Mouse (Mus musculus) liver, embryonic 14.5 days (tissue): ENCODE results near the gene Alpk3. TPM values are rescaled to one million over a fixed set of nuclear protein-coding genes. Genes with fewer than 3 reads are reported as not detected.

Experiments used
- ATAC-seq: fragments of 200-750 bp; cut with Nextera tagmentation; 2 replicates; pipeline ENCODE4 v1.8.0; 2017; ENCODE audit warnings: moderate number of reproducible peaks, mild to moderate bottlenecking, moderate library complexity; ENCODE audit not compliant: insufficient read depth
- DNase-seq, 3 experiments: peaks; one replicate each; pipeline ENCODE4 v3.0.0-alpha.2; 2012 to 2013; ENCODE audit warnings: low read depth in 3 of 3, low spot score in 3 of 3
- H3K27ac ChIP-seq: fragments of 300-500 bp; sonication (generic); 2 replicates; pipeline ENCODE4 v1.5.1; 2014; ENCODE audit warnings: moderate library complexity, mild to moderate bottlenecking, control low read depth, inconsistent platforms
- H3K27me3 ChIP-seq: fragments of 300-500 bp; sonication (generic); 2 replicates; pipeline ENCODE4 v1.6.1; 2014; ENCODE audit warnings: mild to moderate bottlenecking, low read length, moderate library complexity; ENCODE audit not compliant: control insufficient read depth, insufficient read depth
- H3K36me3 ChIP-seq: fragments of 300-500 bp; sonication (generic); replicated peaks from 2 replicates; pipeline ENCODE4 v1.6.1; 2014; ENCODE audit warnings: low read depth; ENCODE audit not compliant: control insufficient read depth, insufficient read depth
- H3K4me1 ChIP-seq, 2 experiments: fragments of 200-500 bp in 1 of 2; fragments of 300-500 bp in 1 of 2; sonication (generic) in 1 of 2; replicated peaks; 2 replicates each; pipeline ENCODE4 v1.6.1; 2012 to 2014; ENCODE audit warnings: antibody characterized with exemption in 1 of 2, inconsistent platforms in 1 of 2, low read length in 1 of 2; ENCODE audit not compliant: control insufficient read depth in 2 of 2, insufficient read depth in 2 of 2
- H3K4me2 ChIP-seq: fragments of 300-500 bp; sonication (generic); 2 replicates; pipeline ENCODE4 v1.6.1; 2014; ENCODE audit warnings: low read depth, mild to moderate bottlenecking, control low read depth, moderate library complexity
- H3K4me3 ChIP-seq, 2 experiments: fragments of 200-500 bp in 1 of 2; fragments of 300-500 bp in 1 of 2; sonication (generic) in 1 of 2; 2 replicates each; pipeline ENCODE4 v1.5.1; 2012 to 2014; ENCODE audit warnings: low read depth in 2 of 2, low read length in 2 of 2, mild to moderate bottlenecking in 2 of 2, control low read depth in 1 of 2, inconsistent platforms in 1 of 2, moderate library complexity in 1 of 2; ENCODE audit not compliant: insufficient read depth in 1 of 2
- H3K9ac ChIP-seq: fragments of 300-500 bp; sonication (generic); replicated peaks from 2 replicates; pipeline ENCODE4 v1.6.1; 2014; ENCODE audit warnings: mild to moderate bottlenecking, control low read depth, moderate library complexity
- H3K9me3 ChIP-seq: fragments of 300-500 bp; sonication (generic); 2 replicates; pipeline ENCODE4 v1.6.1; 2016; ENCODE audit warnings: low read length, mixed read lengths; ENCODE audit not compliant: control insufficient read depth
- CTCF ChIP-seq: IDR thresholded peaks from 2 replicates; pipeline ENCODE4 v1.5.1; 2016; ENCODE audit warnings: antibody characterized with exemption, low read depth, control low read depth
- EP300 ChIP-seq: IDR thresholded peaks from 2 replicates; pipeline ENCODE4 v1.6.1; 2016; ENCODE audit warnings: antibody characterized with exemption, low read depth
- WGBS: fragments of 180-500 bp; shearing (Covaris S2); extraction: QIAGEN DNeasy Blood & Tissue Kit; methylation state at CpG from one replicate; pipeline ENCODE4 v1.1.7; 2014; ENCODE audit not compliant: insufficient replicate concordance; 5-methylcytosine and 5-hydroxymethylcytosine counted together
- polyA plus RNA-seq, 2 experiments: library from polyadenylated mRNA; depleted of rRNA in 1 of 2; stranded (reverse) in 1 of 2; unstranded in 1 of 2; fragments of >200 nt; fragmentation: Nextera tagmentation in 1 of 2; extraction: Ambion mirVana in 1 of 2; gene quantifications; 2 replicates each; pipeline versions ENCODE4 v1.2.1 to v1.2.3; 2012 to 2014

Gene Alpk3
- polyA plus RNA-seq, 2 experiments, result 0.03 to 0.04 TPM

GRCm38 (mm10) chr7:81132851-81133279 is 75.5 kb downstream of the Alpk3 start:
- H3K9me3 ChIP-seq, result no peaks in the 10 kb centered on the region
- no peak overlapping the region for H3K27ac ChIP-seq
- ATAC-seq (no peak), DNase-seq (no peak)
- H3K36me3 ChIP-seq, result no peaks in the 10 kb centered on the region
- H3K4me2 ChIP-seq, result no peak overlapping the region
- H3K4me3 ChIP-seq, result no peak overlapping the region
- peaks cover 0 to 5% of the 10 kb centered on the region in 2 experiments; a peak in 2 of 4 replicates for H3K4me1 ChIP-seq
- no peak overlapping the region for H3K9ac ChIP-seq
- WGBS, result 31% methylated on average over 2 of the region's 2 CpGs
- no peak for TF ChIP-seq EP300
- TF ChIP-seq CTCF, result no peak
- no peaks in the 10 kb centered on the region for H3K27me3 ChIP-seq

DNA sequence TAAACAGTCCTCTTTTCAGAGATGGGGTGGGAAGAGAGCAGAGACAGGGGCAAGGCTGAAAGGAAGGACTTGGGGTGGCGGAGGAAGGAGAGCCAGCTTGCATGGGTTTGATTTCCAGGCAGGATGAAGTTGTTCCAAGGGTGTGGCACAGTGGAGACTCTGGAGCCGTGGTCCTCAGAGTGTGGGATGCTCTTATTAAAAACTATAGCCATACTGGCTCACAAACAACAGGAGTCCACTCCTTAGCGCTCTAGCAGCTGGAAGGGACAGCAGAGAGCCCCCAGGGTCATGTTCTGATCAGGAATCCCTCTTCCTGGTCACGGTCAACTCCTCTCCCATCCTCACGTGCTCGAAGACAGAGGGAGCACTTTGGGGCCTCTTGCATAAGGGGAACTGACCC is 76.0 kb downstream of the Alpk3 start:
- no peak for TF ChIP-seq CTCF
- no peak for TF ChIP-seq EP300
- Histone ChIP-seq H3K36me3 (no peaks in the 10 kb centered on the region), H3K9me3 (no peaks in the 10 kb centered on the region), H3K4me3 (no peak overlapping the region), H3K4me2 (no peak overlapping the region), H3K4me1 (peaks cover 0 to 5% of the 10 kb centered on the region in 2 experiments; a peak in 2 of 4 replicates), H3K27me3 (no peaks in the 10 kb centered on the region), H3K27ac (no peak overlapping the region), H3K9ac (no peak overlapping the region)
- ATAC-seq, result no peak
- no peak for DNase-seq
- 63% methylated on average over 6 of the region's 6 CpGs for WGBS

DNA sequence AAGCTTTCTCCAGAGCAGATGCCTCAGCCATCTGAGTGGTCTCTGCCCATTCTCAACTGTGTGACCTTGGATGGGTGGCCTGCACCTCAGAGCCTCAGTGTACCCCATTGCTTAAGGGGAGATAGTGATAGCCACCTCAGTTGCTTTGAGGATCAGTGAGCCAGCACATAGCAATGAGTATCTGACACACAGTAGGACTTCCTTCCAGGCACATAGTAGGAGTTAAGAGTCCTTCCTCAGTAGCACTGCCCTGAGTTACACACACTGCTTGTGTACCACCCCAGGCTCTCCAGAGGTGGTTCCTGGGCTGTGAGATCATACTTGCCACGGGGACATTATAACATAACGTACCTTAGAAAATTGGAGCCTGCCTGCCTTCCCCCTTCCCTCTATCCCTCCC is 76.5 kb downstream of the Alpk3 start:
- Histone ChIP-seq H3K9ac (no peak overlapping the region), H3K9me3 (no peaks in the 10 kb centered on the region), H3K36me3 (no peaks in the 10 kb centered on the region), H3K27me3 (no peaks in the 10 kb centered on the region), H3K4me3 (no peak overlapping the region), H3K27ac (no peak overlapping the region), H3K4me2 (no peak overlapping the region), H3K4me1 (peaks cover 0 to 5% of the 10 kb centered on the region in 2 experiments; a peak in 2 of 4 replicates)
- ATAC-seq, result no peak
- no peak for DNase-seq
- 67% methylated on average over 2 of the region's 2 CpGs for WGBS
- no peak for TF ChIP-seq EP300
- TF ChIP-seq CTCF, result no peak

- H3K27ac ChIP-seq, result no peak overlapping the region
Observed at GRCm38 (mm10) chr7:81134614-81135067, 77.2 kb downstream of the Alpk3 start.

DNA sequence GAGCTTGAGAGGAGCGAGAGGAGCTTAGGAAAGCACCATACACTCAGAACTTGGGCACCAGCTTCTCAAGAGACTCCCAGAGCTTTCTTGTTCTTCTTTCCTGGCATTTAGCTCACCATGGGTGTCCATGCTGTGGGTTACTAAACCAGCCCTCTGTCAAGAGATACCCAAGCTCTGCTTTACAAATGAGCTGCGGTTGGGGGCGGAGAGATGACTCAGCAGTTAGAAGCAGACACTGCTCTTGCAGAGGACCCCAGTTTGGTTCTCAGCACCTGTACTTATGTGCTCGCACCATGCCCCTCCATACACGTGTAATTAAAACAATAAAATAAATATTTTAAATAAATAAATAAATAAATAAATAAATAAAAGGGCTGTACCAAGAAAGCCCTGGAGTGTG is 79.9 kb downstream of the Alpk3 start:
- 62% methylated on average over 5 of the region's 5 CpGs for WGBS
- H3K9me3 ChIP-seq, result no peaks in the 10 kb centered on the region
- no peak for DNase-seq

More at GRCm38 (mm10) chr7:81134614-81135067, 77.2 kb downstream of the Alpk3 start:
- DNase-seq, result no peak
- H3K4me2 ChIP-seq, result peak overlapping the region; percentile 9; the same call in 1 of the 2 replicates
- no peaks in the 10 kb centered on the region for H3K36me3 ChIP-seq
- no peak for TF ChIP-seq CTCF
- TF ChIP-seq EP300, result no peak
- no peaks in the 10 kb centered on the region for H3K9me3 ChIP-seq
- WGBS, result 15% methylated on average over 9 of the region's 9 CpGs
- ATAC-seq, result peak; percentile 50; the same call in 1 of the 2 replicates
- no peak overlapping the region for H3K4me3 ChIP-seq
- no peaks in the 10 kb centered on the region for H3K27me3 ChIP-seq
- H3K9ac ChIP-seq, result no peak overlapping the region
- H3K4me1 ChIP-seq, result peaks cover 0 to 5% of the 10 kb centered on the region in 2 experiments; a peak in 2 of 4 replicates

More for the DNA sequence above, 79.9 kb downstream of the Alpk3 start:
- H3K4me3 ChIP-seq, result no peak overlapping the region
- ATAC-seq, result no peak
- H3K4me2 ChIP-seq, result no peak overlapping the region
- TF ChIP-seq EP300 (no peak), CTCF (no peak)
- H3K27ac ChIP-seq, result no peak overlapping the region
- peaks cover 0 to 5% of the 10 kb centered on the region in 2 experiments; a peak in 2 of 4 replicates for H3K4me1 ChIP-seq
- no peak overlapping the region for H3K9ac ChIP-seq
- H3K36me3 ChIP-seq, result no peaks in the 10 kb centered on the region
- no peaks in the 10 kb centered on the region for H3K27me3 ChIP-seq
